Mouse (Mus musculus) adrenal gland, adult 18-20 months (tissue): ENCODE data around the gene Atp5b. TPM values are rescaled to one million over a fixed set of nuclear protein-coding genes. Genes with fewer than 3 reads are reported as not detected.
"Not testable (repeated sequence)": the region's sequence is repeated elsewhere in the genome, so short reads cannot be mapped to it uniquely, and the experiment has no call there.

Experiments
- DNase-seq, 2 experiments: peaks; one replicate each; pipeline ENCODE4 v3.0.0; 2021 to 2022; ENCODE audit warnings: low spot score in 2 of 2
- total RNA-seq, 2 experiments: library from RNA; stranded (reverse); gene quantifications; 1 replicate in 1 of 2; 2 replicates in 1 of 2; pipeline ENCODE4 v1.2.3; 2021

The Atp5b gene
- total RNA-seq, 2 experiments from 2014 or later, result 2,783 to 4,328 TPM

- no peak for DNase-seq
Observed at GRCm38 (mm10) chr10:128062221-128062989, 20.7 kb upstream of the Atp5b start.

DNA sequence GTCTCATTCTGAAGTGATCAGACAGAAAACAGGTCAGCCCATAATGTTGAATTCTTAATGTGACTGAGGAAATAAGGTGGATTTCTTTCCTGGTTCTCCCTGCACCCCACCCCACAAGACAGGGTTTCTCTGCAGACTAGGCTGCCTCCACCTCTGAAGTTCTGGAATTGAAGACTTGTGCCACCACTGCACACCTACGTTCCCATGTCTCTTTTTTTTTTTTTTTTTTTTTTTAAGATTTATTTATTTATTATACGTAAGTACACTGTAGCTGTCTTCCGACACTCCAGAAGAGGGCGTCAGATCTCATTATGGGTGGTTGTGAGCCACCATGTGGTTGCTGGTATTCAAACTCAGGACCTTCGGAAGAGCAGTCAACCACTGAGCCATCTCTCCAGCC lies 17.0 kb upstream of the Atp5b start:
- DNase-seq, result no peak

GRCm38 (mm10) chr10:128069201-128069600 lies 13.9 kb upstream of the Atp5b start:
- no peak for DNase-seq

- not testable (repeated sequence) for DNase-seq
Observed at GRCm38 (mm10) chr10:128070432-128070831, 12.6 kb upstream of the Atp5b start.

GRCm38 (mm10) chr10:128078269-128078668 lies 4.8 kb upstream of the Atp5b start:
- not testable (repeated sequence) for DNase-seq

- DNase-seq, result no peak
Observed at GRCm38 (mm10) chr10:128080496-128080895, 2.6 kb upstream of the Atp5b start.

DNA sequence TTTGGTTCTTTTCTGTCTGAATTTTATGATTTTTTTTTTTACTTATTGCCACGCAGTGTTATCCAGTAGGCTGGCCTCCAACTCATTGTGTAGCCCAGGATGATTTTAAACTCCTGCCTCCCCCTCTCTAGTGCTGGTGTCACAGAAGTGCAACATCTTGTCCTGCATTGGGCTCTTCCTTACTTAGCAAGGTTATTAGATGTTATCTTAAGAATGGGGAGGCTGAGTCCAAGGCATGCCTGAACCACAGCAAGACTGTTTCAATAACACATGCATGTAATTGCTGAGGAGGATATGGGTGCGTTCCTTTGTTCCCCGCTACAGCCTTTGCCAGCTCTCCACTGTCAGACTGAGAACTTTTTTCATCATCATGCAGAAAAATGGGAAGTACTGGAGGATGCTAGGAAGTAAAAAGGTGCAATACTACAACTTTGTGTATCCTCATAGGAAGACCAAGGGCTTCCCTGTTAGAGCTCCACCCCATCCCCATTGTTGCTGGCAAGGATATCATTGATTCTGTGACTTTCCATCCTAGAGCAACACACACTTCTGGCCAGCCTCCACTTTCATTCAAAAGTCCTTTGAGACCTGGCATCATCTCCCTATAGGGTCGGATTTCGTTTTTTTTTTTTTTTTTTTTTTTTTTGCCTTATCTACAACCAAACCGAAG lies 1.1 kb upstream of the Atp5b start:
- DNase-seq, result no peak

DNA sequence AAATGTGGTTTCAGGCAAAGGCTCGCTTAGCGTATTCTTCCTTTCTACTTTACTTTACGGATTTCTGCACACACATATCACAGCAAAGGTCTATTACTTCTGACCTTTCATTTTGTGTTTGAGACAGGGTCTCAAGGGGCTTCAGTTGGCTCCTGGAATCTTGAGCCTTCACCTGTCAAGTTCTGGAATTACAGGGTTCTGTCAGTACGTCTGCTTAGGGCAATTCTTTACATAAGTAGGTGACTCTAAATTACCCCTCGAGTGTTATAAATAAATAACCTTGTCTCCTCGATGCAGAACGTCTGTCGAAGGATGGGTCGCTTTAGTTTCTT lies 630 bp upstream of the Atp5b start:
- no peak for DNase-seq

DNA sequence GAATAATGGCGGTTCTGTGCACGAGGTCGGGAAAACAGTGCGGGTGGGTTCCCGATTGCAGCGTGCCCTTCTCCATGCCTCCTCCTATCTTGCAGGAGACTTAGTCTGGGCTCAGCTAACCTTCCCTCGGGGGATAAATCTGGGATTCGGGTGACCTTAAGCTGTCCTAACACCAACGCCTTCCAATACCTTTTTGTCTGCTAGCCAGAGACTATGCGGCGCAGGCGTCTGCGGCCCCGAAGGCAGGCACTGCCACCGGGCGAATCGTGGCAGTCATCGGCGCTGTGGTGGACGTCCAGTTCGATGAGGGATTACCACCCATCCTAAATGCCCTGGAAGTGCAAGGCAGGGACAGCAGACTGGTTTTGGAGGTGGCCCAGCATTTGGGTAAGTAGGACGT lies 615 bp downstream of the Atp5b start:
- peak; percentile 39 to 50 for DNase-seq

DNA sequence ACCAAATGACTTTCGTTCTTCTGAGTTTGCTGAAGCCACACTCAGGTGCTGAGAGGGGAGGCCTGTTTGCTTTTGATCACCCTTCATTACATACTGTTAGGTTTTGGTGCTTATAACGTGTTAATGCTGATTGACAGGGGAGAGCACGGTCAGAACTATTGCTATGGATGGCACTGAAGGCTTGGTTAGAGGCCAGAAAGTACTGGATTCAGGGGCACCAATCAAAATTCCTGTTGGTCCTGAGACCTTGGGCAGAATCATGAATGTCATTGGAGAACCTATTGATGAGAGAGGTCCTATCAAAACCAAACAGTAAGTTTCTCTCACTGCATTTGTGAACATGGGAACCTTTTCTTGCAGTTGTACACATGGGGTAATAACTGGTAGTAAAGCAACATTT lies 1.1 kb downstream of the Atp5b start:
- no peak for DNase-seq

- no peak for DNase-seq
Observed at GRCm38 (mm10) chr10:128086391-128086790, 3.3 kb downstream of the Atp5b start.

DNA sequence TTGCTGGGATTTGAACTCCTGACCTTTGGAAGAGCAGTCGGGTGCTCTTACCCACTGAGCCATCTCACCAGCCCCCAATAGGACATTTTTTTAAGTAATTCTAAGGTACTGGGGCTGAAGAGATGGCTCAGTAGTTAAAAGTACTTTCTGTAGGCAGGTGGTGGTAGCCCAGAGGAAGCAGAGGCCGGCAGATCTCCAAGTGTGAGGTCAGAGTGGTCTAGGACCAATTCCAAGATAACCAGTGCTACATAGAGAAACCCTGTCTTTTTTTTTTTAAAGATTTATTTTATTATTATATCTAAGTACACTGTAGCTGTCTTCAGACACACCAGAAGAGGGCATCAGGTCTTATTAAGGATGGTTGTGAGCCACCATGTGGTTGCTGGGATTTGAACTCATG lies 4.1 kb downstream of the Atp5b start:
- DNase-seq, result not testable (repeated sequence)

GRCm38 (mm10) chr10:128088181-128088580 lies 5.1 kb downstream of the Atp5b start:
- DNase-seq, result no peak

GRCm38 (mm10) chr10:128089842-128090241 lies 6.8 kb downstream of the Atp5b start:
- DNase-seq, result no peak

GRCm38 (mm10) chr10:128090651-128091563 lies 7.8 kb downstream of the Atp5b start:
- DNase-seq, result peak; percentile 83 to 85

DNA sequence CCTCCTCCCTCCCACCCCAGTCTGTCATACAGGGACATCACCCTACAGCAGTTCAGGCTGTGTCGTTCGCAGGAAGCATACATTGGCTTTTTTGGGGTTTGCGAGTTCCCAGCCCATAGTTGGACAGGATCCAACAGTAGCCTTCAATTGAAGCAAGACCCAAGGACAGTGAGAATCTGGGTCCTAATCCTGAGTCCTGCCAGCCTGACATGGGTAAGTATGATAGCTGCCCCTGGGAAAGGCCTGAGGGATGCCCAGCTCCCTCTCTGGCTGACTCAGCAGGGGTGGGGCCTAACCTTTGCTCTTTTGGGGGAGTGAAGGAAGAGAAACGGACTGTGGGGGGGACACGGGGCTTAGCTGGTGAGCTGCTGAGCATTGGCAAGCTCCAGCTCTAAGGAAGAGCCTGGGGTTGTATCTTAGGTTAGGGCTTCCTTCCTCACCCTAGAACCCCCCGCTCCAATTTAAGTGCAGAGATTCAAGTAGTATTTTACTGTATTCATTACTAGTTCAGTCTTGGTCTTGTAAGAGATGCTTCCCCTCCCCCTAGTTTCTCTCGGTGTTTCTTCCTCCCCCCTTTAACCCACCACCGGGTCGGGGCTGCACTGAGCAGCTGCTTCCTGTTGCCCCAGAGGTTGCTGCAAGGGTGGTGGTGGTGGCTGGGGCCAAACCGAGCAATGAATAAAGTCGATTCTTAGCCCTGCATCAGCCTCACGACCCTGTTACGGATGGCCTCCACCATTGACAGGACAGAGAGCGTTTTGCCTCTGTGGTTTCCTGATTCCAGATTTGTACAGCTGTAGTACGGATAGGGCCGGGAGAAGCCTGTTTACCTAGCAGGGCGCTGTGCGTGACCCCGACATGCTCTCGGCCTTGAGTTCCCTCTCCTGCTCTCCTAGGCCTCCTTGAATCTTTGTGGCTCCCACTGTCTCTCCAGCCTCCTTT lies 8.8 kb downstream of the Atp5b start, which contains the start of gene Baz2a:
TSS of gene Baz2a (plus strand) at position 14 of the 942 bp plus-strand sequence.
- DNase-seq, result peak; percentile 59 to 65

- DNase-seq, result peak; percentile 80 to 82
Observed at GRCm38 (mm10) chr10:128092506-128093495, 9.7 kb downstream of the Atp5b start.

DNA sequence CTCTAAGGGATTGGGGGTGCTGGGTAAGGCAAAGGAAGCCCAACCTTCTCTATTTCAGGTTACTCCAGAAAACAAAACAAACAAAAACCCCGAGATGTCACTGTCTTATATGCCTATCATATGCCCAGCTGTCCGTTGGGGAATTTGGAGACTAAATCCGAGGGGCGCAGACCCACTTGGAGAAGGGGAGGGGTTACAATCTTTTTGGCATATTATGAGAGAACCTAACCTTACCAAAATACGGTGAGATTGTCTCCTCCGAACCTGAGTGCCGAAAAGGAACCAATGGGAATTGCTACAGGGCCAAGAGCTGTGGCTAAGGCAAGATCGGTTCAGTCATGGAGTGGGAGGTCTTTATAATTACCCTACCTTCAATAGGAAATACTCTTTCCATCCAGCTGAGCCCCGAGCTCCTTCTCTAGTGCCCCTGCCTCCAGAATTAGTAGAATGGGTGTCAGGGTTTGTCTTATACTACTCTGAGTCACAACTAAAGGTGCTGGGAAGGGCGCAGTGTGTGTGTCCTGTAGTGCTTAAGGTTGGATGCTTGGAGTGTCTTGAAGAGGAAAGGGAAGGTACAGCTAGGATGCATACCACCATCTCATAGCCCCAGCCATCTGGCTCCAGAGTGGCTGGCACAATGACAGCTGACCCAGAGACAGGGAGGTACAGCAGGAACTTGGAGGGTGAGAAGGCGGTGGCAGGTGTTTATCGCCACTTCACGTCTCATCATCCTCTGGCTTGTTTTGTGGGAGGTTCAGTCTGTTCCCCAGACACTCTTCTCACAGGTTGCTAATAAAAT lies 10.6 kb downstream of the Atp5b start:
- peak in 1 of 2 experiments; percentile 35 for DNase-seq
